Mouse (Mus musculus) kidney, adult 9 months (tissue): Measurements from ENCODE around the gene Prss38.
"Not testable (repeated sequence)": the region's sequence is repeated elsewhere in the genome, so short reads cannot be mapped to it uniquely, and the experiment has no call there.

ENCODE experiments used
- DNase-seq: peaks from one replicate; pipeline ENCODE4 v3.0.0; 2022

The Prss38 gene

DNA sequence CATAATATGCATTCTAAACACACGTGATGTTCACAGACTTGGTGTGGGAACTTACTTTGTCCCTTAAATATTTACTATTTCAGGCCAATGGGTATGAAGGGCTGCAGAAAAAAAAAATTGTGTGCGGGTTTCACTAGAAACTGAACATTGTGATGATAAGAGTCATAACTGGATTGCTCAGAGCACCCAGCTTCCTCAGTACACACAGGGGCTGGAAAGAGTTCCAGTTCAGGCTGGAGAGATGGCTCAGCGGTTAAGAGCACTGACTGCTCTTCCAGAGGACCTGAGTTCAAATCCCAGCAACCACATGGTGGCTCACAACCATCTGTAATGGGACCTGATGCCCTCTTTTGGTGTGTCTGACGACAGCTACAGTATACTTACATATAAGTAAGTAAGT is 7.5 kb downstream of the Prss38 start:
- not testable (repeated sequence) for DNase-seq

DNA sequence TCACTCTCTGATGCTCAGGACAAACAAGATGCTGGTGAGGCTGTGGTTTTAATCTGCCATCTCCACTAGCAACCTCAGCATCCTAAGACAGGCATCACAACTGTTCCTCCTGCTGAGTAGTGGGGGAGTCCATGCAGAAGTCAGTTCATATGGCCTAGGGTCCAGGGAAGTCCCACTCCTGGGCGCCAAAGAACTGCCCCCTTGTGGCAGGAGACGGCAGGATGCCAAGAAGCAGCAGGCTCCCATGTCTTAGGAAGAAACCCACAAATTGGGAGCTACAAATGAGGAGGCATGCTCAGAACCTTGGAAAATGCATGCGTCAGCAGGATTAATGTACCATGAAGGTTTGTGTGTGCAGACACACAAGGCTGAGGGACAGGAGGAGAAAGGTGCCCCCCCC is 8.8 kb downstream of the Prss38 start:
- DNase-seq, result no peak

DNA sequence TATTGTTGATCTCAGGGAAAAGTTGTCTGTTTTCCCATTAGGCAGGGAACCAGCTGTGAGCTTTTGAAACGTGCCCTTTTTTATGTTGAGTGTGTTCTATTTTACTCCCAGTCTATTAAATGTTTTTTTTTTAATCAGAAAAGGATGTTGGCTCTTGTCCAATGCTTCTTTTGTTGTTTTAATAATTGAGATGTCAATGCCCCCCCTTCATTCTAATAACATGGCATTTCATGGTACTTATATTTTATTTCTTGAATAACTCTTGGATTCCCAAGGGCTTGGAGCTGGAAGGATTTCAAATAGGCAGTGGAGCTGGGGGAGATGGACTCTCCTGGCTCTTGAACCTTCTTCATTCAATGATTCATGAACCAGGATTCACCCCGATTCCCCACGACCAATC is 9.4 kb downstream of the Prss38 start:
- no peak for DNase-seq

DNA sequence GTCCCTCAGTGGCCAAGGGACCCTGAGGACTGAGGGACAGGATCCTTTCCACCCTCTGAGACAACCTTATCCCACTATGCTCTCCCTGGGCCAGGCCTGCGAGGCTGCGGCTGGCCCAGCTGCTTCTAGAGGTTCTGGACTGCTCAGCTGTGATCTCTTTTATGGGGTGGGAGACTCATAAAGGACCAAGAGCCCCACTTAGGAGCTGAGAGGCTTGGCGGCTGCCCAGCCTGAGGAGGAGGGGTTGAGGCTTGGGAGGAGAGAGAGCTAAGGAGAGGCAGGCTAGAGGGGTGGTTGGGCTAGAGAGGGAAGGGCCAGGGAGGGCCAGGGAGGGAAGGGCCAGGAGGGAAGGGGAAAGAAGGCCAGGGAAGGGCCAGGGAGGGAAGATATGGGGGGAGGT is 11.0 kb downstream of the Prss38 start:
- no peak for DNase-seq

DNA sequence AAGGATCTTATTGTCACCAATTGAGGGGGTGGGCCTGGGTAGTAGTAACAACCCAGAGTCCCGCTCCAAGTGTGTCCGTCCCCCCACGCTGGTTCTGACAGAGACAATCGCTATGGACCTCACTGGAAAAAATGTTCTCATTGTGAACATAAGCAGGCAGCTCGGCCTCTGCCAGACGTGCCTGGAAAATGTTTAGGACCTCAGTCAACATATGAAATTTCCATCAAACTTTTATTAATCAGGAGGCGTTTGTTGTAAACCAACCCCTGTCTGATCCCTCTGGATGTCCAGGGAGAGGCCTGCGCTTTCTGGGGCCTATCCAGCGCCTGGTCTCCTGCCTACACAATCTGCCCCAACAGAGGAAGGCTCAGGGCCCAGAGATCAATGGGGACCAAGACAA is 11.4 kb downstream of the Prss38 start:
- no peak for DNase-seq

DNA sequence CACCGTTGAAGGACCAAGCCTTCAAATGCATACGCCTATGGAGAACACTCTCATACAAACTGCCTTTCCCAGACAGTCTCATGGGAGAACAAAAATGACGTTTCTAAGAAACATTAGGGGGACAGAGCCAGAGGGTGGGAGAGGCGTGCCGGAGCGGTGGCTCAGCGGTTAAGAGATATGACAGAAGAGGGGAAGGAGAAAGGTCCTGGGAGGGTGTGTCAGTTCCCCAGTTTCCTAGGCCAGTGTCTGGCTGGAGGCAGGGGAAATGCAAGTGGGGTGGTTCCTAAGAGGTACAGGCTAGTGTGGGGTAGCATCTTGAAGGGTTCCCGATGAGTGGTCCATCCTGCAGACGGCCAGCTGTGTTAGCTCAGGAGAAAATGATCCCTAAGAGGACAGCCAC is 14.2 kb downstream of the Prss38 start:
- no peak for DNase-seq

DNA sequence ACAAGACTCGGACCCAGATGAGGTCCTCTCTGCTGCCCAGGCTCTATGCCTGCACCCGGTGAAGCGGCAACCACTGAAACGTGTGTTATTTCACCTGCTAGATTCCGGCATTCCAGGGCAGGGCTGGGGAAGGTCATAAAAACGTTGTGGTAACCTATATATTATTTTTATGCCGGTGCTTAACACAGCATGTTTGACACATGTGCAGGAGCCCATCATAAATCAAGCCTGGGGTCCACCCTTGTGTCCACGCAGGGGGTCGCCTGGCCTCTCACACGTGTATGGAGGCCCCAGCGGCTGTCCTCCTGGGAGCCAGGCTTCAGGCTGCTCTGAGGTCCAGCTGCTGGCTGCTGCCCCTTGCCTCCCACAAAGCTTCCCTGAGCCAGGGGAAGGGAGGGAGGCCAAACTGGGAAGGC is 18.6 kb downstream of the Prss38 start:
- no peak for DNase-seq

DNA sequence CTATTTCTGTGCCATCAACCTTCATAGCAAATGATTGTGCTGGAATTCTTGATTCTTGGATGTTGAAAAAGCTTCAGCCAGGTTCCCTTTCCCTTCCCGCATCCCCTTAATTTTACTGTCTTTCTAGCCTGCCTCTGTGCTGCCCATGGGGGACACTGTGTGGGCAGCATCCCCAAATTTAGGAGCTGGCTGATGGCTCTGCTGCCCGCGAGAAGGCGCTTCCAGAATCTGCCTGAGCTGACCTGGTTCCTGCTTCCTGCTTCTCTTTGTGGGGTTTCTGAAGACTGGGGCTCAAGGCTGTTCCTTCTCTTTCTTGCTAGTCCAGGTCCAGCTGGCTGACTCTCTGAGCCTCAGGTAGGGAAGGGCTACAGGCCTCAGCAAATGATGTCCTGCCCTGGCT is 20.7 kb downstream of the Prss38 start:
- no peak for DNase-seq

DNA sequence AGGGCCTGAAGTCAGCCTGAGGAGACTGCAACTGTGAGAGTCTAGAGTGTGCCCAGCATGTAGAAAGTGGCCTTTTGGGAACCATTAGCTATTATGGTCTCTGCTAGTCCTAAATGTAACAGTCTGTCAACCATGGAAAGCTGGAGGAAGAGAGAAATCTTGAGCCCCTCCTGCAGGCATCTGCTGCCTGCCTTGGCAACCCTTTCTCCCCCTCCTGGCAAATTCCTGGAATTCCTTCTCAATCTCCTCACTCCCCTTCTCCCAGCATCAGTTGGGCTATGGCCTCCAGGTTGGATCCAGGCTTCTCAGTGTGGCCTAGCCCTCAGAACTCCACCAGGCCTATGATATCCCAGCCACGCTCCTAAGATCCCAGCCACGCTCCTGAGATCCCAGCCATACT is 25.1 kb downstream of the Prss38 start:
- DNase-seq, result no peak

DNA sequence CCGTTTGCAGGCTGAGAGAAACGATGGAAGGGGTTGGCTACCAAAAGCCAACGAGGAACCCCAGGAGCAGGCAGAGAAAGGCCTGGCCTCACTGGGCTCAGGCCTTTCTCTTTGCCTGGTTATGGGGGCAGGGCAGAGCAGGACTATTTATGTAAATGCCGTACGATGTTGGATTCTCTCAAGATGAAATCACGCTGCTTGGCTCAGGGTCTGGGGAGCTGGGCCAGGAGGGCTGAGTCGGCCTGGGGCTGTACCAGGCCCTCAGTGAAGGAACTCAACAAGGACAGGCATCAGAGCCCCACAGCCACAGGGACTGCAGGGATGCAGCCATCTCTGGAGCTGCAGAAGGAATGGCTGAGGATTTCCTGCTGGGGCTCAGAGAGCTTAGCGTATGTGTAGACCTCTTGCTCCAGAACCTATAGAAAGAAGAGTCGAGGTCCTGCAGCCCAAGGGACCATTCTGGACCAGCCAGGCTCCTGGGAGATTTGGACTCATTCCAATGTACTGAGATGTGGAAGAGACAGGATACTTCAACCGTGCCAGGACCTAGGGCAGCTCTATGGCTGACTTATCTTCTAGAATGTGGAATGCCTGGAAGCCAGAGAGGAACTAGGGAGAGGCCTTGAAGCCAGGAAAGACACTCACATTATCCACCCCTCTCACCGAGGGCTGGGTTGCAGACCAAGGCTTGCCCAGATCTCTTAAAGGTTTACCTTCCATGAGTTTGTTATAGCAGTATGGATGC is 29.1 kb downstream of the Prss38 start:
- no peak for DNase-seq

DNA sequence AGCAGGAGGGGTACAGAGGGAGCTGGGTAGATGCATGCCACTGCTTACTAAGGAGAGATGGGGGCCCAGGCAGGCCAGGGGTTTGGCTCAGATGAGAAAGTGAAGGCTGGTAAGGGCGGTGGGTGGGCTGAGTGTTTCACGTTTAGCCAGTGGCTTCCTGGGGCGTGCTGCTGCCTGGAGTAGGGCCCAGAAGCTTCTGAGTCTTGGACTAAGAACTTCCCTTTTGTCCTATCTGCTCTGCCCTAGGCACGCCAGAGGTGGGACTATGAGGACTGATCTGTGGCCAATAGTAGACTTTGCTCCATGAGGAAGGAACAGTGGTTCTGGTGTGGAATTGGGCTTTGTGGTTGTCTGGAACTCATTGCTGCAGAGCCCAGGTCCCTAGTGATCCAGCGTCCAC is 32.5 kb downstream of the Prss38 start:
- DNase-seq, result no peak

DNA sequence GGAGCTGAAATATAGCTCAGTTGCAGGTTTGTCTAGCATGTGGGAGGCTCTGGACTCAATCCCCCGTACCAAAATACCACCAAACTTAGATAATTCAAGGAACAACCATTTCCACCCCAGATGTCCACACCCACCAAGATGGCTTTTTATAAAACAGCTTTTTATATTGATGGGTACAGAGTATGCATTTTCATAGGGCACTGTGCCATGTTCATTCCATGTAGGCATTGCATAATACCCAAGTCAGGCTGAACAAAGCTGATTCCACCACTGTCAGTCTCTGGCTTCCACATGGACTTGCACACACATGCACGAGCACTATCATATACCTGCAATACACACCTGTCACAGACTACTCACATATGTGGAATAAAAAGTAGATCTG is 36.7 kb downstream of the Prss38 start:
- no peak for DNase-seq

DNA sequence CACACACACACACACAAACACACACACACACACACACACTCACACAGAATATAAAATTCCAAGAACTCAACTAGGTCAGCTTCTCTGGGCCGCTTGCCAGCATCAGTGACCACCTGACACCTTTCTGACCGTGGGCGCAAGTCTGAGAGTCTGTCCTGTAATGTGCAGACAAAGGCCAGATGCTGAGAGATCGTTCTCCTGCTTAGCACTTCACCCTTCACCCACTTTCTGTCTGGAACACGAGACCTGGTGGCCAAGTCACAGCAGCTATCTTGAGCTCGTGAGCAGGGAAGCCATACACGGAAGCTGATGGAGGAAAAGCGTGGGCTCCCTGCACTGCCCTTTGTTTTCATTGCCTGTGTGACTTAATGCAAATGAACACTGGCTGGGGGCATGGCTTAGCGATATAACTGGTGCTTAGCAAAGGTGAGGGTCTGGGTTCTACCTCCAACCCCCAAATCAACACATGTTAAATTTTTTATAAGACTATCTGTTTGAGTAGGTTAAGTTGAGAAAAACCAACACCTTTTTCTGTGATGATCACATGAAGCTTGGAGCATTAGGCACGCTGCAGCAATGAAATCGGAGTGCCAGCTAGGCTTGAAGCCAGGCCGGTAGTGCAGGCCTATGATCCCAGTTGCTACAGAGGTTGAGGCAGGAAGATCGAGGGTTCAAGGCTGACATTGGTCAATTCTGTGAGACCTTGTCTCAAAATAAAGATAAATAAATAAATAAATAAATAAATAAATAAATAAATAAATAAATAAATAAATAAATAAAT is 37.3 kb downstream of the Prss38 start:
- DNase-seq, result peak; percentile 35

DNA sequence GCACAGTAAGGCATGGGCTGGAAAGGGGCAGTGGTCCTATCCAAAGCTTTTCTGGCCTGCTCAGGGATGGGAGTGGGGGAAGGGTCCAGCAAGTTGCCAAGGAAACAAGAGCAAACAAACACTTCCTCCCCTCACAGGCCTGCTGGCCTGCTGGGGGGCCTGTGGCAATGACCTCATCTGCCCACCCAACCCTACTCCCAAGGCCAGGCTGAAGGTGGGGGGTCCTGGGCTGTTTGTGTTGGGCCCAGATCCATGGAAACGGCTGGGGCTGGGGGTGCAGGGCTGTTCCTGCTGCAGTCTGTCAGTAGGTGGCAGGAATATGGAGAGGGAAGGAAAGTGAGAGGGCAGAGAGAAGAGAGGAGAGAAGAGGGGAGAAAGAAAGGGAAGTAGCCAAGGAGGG is 39.1 kb downstream of the Prss38 start:
- DNase-seq, result no peak

DNA sequence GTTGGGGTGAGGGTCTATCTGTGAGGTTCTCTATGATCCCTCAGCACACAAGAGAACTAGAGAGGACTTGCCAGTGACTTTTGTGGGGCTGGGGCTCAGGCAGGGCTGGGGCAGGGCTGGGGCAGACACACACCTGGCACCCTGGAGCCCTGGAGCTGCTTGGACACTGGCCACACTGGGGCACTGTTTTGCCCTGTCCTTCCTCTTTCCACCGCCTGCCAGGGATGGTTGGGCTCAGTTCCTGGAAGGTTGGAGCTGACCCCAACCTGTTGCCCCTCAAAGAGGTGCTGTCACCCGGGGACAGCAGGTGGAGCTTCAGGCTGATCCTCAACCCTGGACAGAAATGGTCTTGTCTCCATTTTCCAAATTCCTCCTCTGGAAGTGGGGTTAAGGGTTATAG is 39.5 kb downstream of the Prss38 start:
- DNase-seq, result no peak

DNA sequence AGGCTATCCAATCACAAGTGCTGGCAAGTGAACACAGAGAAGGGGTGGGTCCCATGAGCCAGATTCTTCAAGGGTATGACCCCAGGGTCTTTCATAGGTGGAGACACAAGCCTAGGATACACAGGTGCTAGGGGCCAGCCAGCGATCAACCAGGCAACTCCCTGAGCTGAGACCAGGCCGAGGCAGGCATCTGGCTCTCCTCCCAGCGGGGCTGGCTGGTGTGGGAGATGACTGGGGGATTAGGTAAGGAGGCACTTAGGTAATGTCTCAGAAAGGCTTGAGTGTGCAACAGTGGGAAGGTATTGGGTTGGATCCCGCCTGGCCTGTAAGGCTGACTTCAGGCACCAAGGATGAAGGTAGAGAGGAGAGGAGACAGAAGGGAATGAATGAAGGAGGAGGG is 40.3 kb downstream of the Prss38 start:
- DNase-seq, result no peak

DNA sequence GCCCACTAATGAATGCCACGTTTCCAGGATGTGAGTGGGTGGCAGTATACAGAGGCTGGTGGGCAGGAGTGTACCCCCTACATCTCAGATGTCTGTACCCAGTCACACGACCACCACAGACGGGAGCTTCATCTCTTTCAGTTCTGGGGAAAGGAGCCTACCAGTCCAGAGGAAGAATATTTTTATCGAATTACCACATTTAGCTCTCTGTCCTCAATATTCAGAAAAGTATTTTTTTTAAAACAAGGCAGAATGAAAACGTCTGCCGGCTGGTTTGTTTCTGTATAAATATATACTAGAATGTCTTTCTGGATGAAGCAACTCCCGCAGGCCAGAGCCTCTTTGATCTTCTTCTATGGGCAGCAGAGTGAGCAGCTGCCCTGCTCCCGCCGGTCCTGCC is 42.5 kb downstream of the Prss38 start:
- DNase-seq, result no peak

DNA sequence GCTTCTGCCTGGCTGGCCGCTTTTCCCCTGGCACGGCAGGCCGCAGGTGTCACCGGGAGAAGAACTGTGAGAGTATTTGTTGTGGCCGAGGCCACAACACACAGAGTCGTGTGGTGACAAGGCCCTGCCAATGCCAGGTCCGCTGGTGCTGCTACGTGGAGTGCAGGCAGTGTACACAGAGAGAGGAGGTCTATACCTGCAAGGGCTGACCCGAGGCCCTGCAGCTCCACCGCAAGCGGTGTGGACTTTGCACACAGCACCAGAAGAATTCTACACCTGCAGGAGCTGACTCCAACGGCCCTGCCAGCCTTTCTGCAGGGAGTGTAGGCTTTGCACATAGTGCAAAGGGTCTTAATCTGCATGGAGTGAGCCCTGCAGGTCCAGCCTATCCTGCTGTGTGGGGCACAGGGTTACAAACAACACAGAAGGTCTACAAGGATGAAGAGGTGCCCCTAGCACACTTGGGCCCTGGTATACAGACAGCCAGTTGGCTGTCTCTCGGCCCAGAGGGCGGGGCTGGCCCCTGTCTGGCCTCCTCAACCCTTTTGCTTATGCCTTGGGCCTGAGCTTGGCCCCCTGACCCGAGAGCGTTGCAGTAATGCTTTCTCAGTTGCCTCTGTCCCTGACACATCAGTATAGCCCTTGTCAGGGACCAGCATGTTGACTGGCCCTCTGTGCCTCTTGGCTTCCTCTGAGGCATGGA is 44.1 kb downstream of the Prss38 start:
- DNase-seq, result no peak

DNA sequence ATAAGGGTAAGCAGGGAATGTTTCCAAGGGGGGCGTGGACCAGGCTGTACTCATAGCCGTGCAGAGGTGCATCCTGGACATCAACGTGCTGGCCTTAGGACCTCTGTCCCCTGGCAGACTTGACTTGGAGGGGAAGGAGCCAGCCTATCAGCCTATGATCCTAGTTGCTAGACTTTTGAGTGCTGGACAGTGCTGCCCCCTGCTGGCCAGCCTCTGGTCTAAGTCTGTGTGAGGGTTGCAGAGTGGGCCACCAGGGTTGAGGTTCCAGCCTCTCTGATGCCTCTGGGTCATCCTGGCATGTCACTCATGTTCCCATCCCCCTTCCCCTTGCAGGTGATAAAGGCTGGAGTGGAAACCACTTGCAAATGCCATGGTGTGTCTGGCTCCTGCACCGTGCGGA is 44.9 kb downstream of the Prss38 start:
- DNase-seq, result peak; percentile 67

DNA sequence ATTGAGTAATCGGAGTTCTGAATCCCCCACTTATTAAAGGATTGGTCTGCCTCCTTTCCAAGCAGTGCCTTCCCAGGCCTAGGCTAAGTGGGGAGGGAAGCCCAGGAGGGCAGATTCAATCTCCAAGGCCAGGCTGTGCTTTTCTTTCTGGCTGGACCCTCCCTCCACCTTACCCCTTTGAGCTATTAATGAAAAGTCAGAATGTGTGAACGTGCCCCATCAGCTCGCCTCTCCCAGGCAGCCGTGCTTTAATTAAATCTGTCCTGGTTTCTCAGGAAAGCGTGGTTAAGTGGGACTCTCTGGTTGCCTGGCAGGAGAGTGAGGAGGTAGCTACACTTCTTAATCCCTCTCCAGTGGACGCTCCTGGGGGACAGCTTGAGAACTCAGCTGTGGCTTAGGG is 45.8 kb downstream of the Prss38 start:
- no peak for DNase-seq

DNA sequence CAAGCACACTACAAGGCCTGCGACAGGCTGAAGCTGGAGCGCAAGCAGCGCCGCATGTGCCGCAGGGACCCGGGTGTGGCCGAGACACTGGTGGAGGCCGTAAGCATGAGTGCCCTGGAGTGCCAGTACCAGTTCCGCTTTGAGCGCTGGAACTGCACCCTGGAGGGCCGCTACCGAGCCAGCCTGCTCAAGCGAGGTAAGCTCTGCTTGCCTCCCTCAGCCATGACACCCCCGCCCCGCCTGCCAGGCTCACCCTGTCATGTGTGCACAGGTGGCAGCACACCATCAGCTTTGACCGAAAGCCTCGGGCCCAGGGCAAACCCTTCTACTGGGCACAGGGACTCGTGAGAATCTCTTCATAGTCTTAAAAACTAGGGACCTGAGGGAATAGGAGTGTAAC is 47.8 kb downstream of the Prss38 start:
- no peak for DNase-seq

DNA sequence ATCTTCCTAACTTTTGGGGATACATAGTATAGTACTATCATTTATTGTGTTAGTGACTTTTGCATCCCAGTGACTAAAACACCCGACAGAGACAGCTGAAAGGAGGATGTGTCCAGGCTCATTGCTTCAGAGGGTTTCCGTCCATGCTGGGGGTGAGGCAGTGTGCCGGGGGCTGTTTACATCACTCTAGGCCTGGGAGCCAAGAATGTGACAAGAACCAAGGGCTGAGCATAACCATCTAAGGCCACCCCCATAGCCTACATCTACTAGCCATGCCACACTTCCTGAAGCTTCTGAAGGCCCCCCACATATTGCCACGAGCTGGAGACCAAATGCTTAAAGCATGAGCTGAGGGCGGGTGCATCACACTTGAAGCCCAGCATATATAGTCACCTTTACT is 50.7 kb downstream of the Prss38 start:
- DNase-seq, result no peak

DNA sequence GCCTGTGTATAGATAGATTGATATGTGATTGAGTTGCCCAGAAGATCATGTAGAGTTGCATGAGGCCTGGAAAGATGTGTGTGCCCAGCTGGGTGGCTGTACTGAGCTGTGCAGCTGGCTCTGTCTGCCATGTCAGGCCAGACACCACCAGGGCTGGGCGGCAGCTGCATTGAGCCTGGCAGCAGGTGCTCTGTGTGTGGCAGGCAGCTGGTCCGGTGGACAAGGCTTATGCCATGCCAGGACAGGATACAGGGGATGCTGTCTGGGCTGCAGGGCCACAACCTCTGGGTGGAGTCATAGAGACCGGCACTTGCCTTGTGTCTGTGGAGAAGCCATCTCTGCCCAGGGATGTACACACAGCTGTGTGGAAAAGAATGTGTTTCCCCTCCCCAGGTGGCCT is 52.5 kb downstream of the Prss38 start:
- no peak for DNase-seq
